Mouse (Mus musculus): ENCODE data around the gene Trim58.

GRCm38 (mm10) chr11:58618369-58618768, 21.9 kb upstream of the Trim58 start:
- no peak for TF ChIP-seq CTCF (IDR thresholded peaks at IDR 0.05; ENCODE audit: low read depth)
- no peak for TF ChIP-seq EP300 (optimal IDR thresholded peaks at IDR 0.05)
